Mouse (Mus musculus) liver, embryonic 14.5 days (tissue): Measurements from ENCODE around the gene Gtf2ird1.

Experiments
- CTCF ChIP-seq: IDR thresholded peaks from 2 replicates; pipeline ENCODE4 v1.5.1; 2016; ENCODE audit warnings: antibody characterized with exemption, low read depth, control low read depth
- EP300 ChIP-seq: IDR thresholded peaks from 2 replicates; pipeline ENCODE4 v1.6.1; 2016; ENCODE audit warnings: antibody characterized with exemption, low read depth

- peak; percentile 43 for TF ChIP-seq CTCF
- TF ChIP-seq EP300 = no peak
These were observed 44.9 kb upstream of the Gtf2ird1 start for GRCm38 (mm10) chr5:134501453-134501852.
